Mouse (Mus musculus): ENCODE measurements around the gene Rtn4rl2.

DNA sequence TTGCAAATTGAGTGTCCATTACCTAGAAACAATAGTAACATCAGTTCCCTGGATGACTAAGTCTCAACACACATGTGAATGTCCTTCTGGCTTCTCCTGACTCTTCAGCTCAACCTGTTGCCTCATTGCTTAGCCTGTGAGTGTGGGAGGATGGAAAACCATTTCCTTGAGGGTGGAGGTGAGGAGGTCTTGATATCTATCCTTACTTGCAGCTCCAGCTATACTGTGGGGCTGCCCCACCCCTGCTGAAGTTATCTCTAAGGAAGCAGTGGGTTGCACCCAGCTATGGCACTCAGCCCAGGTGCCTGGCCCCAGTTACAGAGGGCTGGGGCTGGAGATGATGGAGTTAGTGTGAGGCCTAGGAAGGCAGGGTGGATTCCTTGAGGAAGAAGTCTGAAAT is 44.6 kb downstream of the Rtn4rl2 start:
- TF ChIP-seq CTCF (IDR thresholded peaks at IDR 0.05; ENCODE audit: insufficient read depth, low read length) (no peak), POLR2A (IDR thresholded peaks at IDR 0.05; ENCODE audit: borderline replicate concordance, extremely low read depth, low read depth, low read length) (no peak)

All from lung, adult 2 months (tissue).